Mouse (Mus musculus) C2C12 (cell line): ENCODE measurements around the gene Cep170b. TPM values are rescaled to one million over a fixed set of nuclear protein-coding genes. Genes with fewer than 3 reads are reported as not detected.

ENCODE experiments used
- H3K27me3 ChIP-seq: one replicate; pipeline ENCODE4 v1.6.1; 2011; ENCODE audit not compliant: control insufficient read depth, insufficient read depth, insufficient read length
- H3K36me3 ChIP-seq: one replicate; pipeline ENCODE4 v1.6.1; 2011; ENCODE audit not compliant: control insufficient read depth, insufficient read depth
- H3K4me3 ChIP-seq: one replicate; pipeline ENCODE4 v1.5.1; 2011; ENCODE audit warnings: mild to moderate bottlenecking, control low read depth; ENCODE audit not compliant: poor library complexity, insufficient read depth, severe bottlenecking
- H3K79me2 ChIP-seq: one replicate; pipeline ENCODE4 v1.6.1; 2011; ENCODE audit not compliant: control insufficient read depth, insufficient read depth
- H3K79me3 ChIP-seq: one replicate; pipeline ENCODE4 v1.6.1; 2011; ENCODE audit warnings: low read depth, control low read depth
- H3ac ChIP-seq: one replicate; pipeline ENCODE3; 2011; ENCODE audit warnings: low read depth; ENCODE audit not compliant: control insufficient read depth, insufficient read length
- CEBPB ChIP-seq: IDR thresholded peaks from one replicate; pipeline ENCODE4 v1.6.1; 2011; ENCODE audit warnings: low read depth, mild to moderate bottlenecking, control low read depth, moderate library complexity
- CTCF ChIP-seq: IDR thresholded peaks from one replicate; pipeline ENCODE4 v1.5.1; 2011; ENCODE audit not compliant: control insufficient read depth, insufficient read depth, insufficient read length
- FOSL1 ChIP-seq: IDR thresholded peaks from one replicate; pipeline ENCODE4 v1.8.0; 2011; ENCODE audit warnings: mild to moderate bottlenecking, low read length; ENCODE audit not compliant: poor library complexity, insufficient read depth, severe bottlenecking
- MAX ChIP-seq: IDR thresholded peaks from one replicate; pipeline ENCODE4 v1.6.1; 2011; ENCODE audit warnings: mild to moderate bottlenecking, control low read depth
- MYOD1 ChIP-seq: IDR thresholded peaks from one replicate; pipeline ENCODE4 v1.6.1; 2011; ENCODE audit warnings: low read depth; ENCODE audit not compliant: control insufficient read depth, insufficient read length
- MYOG ChIP-seq: IDR thresholded peaks from one replicate; pipeline ENCODE4 v1.6.1; 2011; ENCODE audit not compliant: control insufficient read depth, insufficient read length; ENCODE audit errors: extremely low read depth
- USF1 ChIP-seq: IDR thresholded peaks from one replicate; pipeline ENCODE4 v1.6.1; 2011; ENCODE audit warnings: low read depth, mild to moderate bottlenecking, control low read depth, moderate library complexity
- polyA plus RNA-seq: library from polyadenylated mRNA; unstranded; fragments of >200 nt; fragmentation: generic; extraction: Trizol; gene quantifications from one replicate; pipeline ENCODE4 v1.2.1, GENCODE M21; 2012; ENCODE audit warnings: missing spikeins

Gene Cep170b
- polyA plus RNA-seq, 1 experiment, result 33.3 TPM

GRCm38 (mm10) chr12:112744891-112745580 is 24.8 kb downstream of the Cep170b start:
- H3K79me2 ChIP-seq, result no peaks in the 10 kb centered on the region
- TF ChIP-seq MYOG, result no peak
- no peak for TF ChIP-seq MAX
- no peak for TF ChIP-seq CEBPB
- no peak for TF ChIP-seq CTCF
- no peak for TF ChIP-seq MYOD1
- no peak for TF ChIP-seq USF1
- TF ChIP-seq FOSL1, result no peak
- H3K79me3 ChIP-seq, result no peaks in the 10 kb centered on the region
- H3ac ChIP-seq, result no peak overlapping the region
- no peaks in the 10 kb centered on the region for H3K27me3 ChIP-seq
- no peak overlapping the region for H3K4me3 ChIP-seq
- peaks cover 25% of the 10 kb centered on the region for H3K36me3 ChIP-seq

GRCm38 (mm10) chr12:112745716-112746115 is 25.5 kb downstream of the Cep170b start:
- H3K79me2 ChIP-seq, result no peaks in the 10 kb centered on the region
- no peak for TF ChIP-seq MYOG
- TF ChIP-seq CTCF, result no peak
- TF ChIP-seq CEBPB, result no peak
- no peak for TF ChIP-seq MYOD1
- TF ChIP-seq FOSL1, result no peak
- no peak for TF ChIP-seq USF1
- TF ChIP-seq MAX, result no peak
- no peaks in the 10 kb centered on the region for H3K79me3 ChIP-seq

GRCm38 (mm10) chr12:112746461-112746807 is 26.2 kb downstream of the Cep170b start:
- no peak overlapping the region for H3K4me3 ChIP-seq
- no peak overlapping the region for H3ac ChIP-seq
- no peaks in the 10 kb centered on the region for H3K79me2 ChIP-seq
- H3K36me3 ChIP-seq, result peaks cover 20% of the 10 kb centered on the region
- TF ChIP-seq MAX, result no peak
- TF ChIP-seq USF1, result no peak
- TF ChIP-seq FOSL1, result no peak
- no peak for TF ChIP-seq CTCF
- no peak for TF ChIP-seq CEBPB
- no peak for TF ChIP-seq MYOD1
- TF ChIP-seq MYOG, result no peak
- no peaks in the 10 kb centered on the region for H3K79me3 ChIP-seq
- H3K27me3 ChIP-seq, result no peaks in the 10 kb centered on the region

More at GRCm38 (mm10) chr12:112745716-112746115, 25.5 kb downstream of the Cep170b start:
- peaks cover 22% of the 10 kb centered on the region for H3K36me3 ChIP-seq
- H3K27me3 ChIP-seq, result no peaks in the 10 kb centered on the region
- H3ac ChIP-seq, result no peak overlapping the region
- H3K4me3 ChIP-seq, result no peak overlapping the region

GRCm38 (mm10) chr12:112746808-112747605 is 26.8 kb downstream of the Cep170b start:
- Histone ChIP-seq H3K79me3 (no peaks in the 10 kb centered on the region), H3K79me2 (no peaks in the 10 kb centered on the region), H3K36me3 (peaks cover 20% of the 10 kb centered on the region), H3K4me3 (no peak overlapping the region), H3ac (no peak overlapping the region), H3K27me3 (no peaks in the 10 kb centered on the region)
- TF ChIP-seq FOSL1 (no peak), MYOD1 (no peak), USF1 (no peak), MYOG (no peak), MAX (no peak), CEBPB (peak; percentile 79), CTCF (peak; percentile 4)

- Histone ChIP-seq H3ac (no peak overlapping the region), H3K27me3 (no peaks in the 10 kb centered on the region), H3K4me3 (no peak overlapping the region), H3K36me3 (peaks cover 20% of the 10 kb centered on the region), H3K79me3 (no peaks in the 10 kb centered on the region), H3K79me2 (no peaks in the 10 kb centered on the region)
- TF ChIP-seq FOSL1 (no peak), CEBPB (no peak), USF1 (no peak), MYOD1 (no peak), MYOG (no peak), MAX (no peak), CTCF (no peak)
Measured at GRCm38 (mm10) chr12:112747606-112747970, 27.3 kb downstream of the Cep170b start.
